Mouse (Mus musculus): ENCODE data around the gene Emx1. TPM values are rescaled to one million over a fixed set of nuclear protein-coding genes. Genes with fewer than 3 reads are reported as not detected.
A peak's percentile ranks its signal among the peaks of the same experiment; 100 is the strongest.

Emx1 gene
- polyA plus RNA-seq, 1 experiment from 2014 or later: 0.38 TPM

- Histone ChIP-seq H3K9me3 (ENCODE audit: control insufficient read depth, low read length) (no peaks in the 10 kb centered on the region), H3K4me1 (replicated peaks; ENCODE audit: control insufficient read depth, insufficient read depth, low read length) (peaks cover 7% of the 10 kb centered on the region; the same call in 1 of the 2 replicates), H3K36me3 (ENCODE audit: control insufficient read depth, insufficient read depth, low read length) (no peaks in the 10 kb centered on the region), H3K4me2 (no peak overlapping the region), H3K9ac (ENCODE audit: low read depth, low read length) (no peak overlapping the region), H3K27ac (ENCODE audit: low read depth, low read length) (no peak overlapping the region), H3K27me3 (replicated peaks; ENCODE audit: control insufficient read depth, insufficient read depth, low read length) (no peaks in the 10 kb centered on the region; the same call in 1 of the 2 replicates), H3K4me3 (ENCODE audit: low read depth, low read length) (no peak overlapping the region)
- no peak for DNase-seq (ENCODE audit: low spot score)
- ATAC-seq (replicated peaks; ENCODE audit: low FRiP score): no peak
- 32% methylated on average over 6 of the region's 6 CpGs for WGBS
These were observed 44.2 kb downstream of the Emx1 start for GRCm38 (mm10) chr6:85231469-85231868.

GRCm38 (mm10) chr6:85232045-85232444 lies 44.8 kb downstream of the Emx1 start:
- H3K27ac ChIP-seq (ENCODE audit: low read depth, low read length): no peak overlapping the region
- H3K36me3 ChIP-seq (ENCODE audit: control insufficient read depth, insufficient read depth, low read length): no peaks in the 10 kb centered on the region
- H3K4me2 ChIP-seq: no peak overlapping the region
- DNase-seq (ENCODE audit: low spot score): no peak
- H3K4me3 ChIP-seq (ENCODE audit: low read depth, low read length): no peak overlapping the region
- WGBS: 60% methylated on average over 4 of the region's 4 CpGs
- no peaks in the 10 kb centered on the region for H3K9me3 ChIP-seq (ENCODE audit: control insufficient read depth, low read length)
- H3K4me1 ChIP-seq (replicated peaks; ENCODE audit: control insufficient read depth, insufficient read depth, low read length): peaks cover 7% of the 10 kb centered on the region; the same call in 1 of the 2 replicates
- no peak overlapping the region for H3K9ac ChIP-seq (ENCODE audit: low read depth, low read length)
- no peak for ATAC-seq (replicated peaks; ENCODE audit: low FRiP score)
- H3K27me3 ChIP-seq (replicated peaks; ENCODE audit: control insufficient read depth, insufficient read depth, low read length): no peaks in the 10 kb centered on the region; the same call in 1 of the 2 replicates

GRCm38 (mm10) chr6:85232836-85233623 lies 45.8 kb downstream of the Emx1 start:
- WGBS: 42% methylated on average over 7 of the region's 7 CpGs
- no peak for DNase-seq (ENCODE audit: low spot score)

DNA sequence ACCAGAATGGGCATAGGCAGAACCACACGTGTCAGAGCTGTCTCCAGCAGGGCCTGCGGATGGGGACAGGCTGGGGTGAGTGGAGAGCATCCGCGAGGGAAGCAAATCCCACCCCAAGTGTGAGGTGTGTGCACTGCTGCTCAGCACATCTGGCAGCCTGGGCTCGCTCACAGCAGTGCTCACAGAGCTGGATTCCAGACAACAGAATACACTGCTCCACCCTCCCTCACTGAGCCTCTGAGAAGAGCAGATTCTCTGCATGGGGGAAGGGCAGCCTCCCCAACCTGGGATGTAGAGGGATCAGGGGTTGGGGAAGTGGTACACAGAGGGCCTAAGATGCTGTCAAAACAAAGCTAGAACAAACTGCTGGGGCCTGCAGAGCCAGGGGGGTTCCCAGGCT lies 47.6 kb downstream of the Emx1 start:
- Histone ChIP-seq H3K9me3 (ENCODE audit: control insufficient read depth, low read length) (no peaks in the 10 kb centered on the region), H3K27ac (ENCODE audit: low read depth, low read length) (no peak overlapping the region), H3K27me3 (replicated peaks; ENCODE audit: control insufficient read depth, insufficient read depth, low read length) (no peaks in the 10 kb centered on the region; the same call in 1 of the 2 replicates), H3K4me2 (no peak overlapping the region), H3K4me3 (ENCODE audit: low read depth, low read length) (no peak overlapping the region), H3K36me3 (ENCODE audit: control insufficient read depth, insufficient read depth, low read length) (no peaks in the 10 kb centered on the region), H3K4me1 (replicated peaks; ENCODE audit: control insufficient read depth, insufficient read depth, low read length) (peaks cover 7% of the 10 kb centered on the region; the same call in 1 of the 2 replicates), H3K9ac (ENCODE audit: low read depth, low read length) (no peak overlapping the region)
- 54% methylated on average over 5 of the region's 5 CpGs for WGBS
- DNase-seq (ENCODE audit: low spot score) (no peak), ATAC-seq (replicated peaks; ENCODE audit: low FRiP score) (no peak)

More at GRCm38 (mm10) chr6:85232836-85233623, 45.8 kb downstream of the Emx1 start:
- no peak overlapping the region for H3K27ac ChIP-seq (ENCODE audit: low read depth, low read length)
- no peak overlapping the region for H3K4me3 ChIP-seq (ENCODE audit: low read depth, low read length)
- ATAC-seq (replicated peaks; ENCODE audit: low FRiP score): no peak
- H3K36me3 ChIP-seq (ENCODE audit: control insufficient read depth, insufficient read depth, low read length): no peaks in the 10 kb centered on the region
- no peak overlapping the region for H3K4me2 ChIP-seq
- no peaks in the 10 kb centered on the region for H3K9me3 ChIP-seq (ENCODE audit: control insufficient read depth, low read length)
- no peak overlapping the region for H3K9ac ChIP-seq (ENCODE audit: low read depth, low read length)
- peaks cover 7% of the 10 kb centered on the region; the same call in 1 of the 2 replicates for H3K4me1 ChIP-seq (replicated peaks; ENCODE audit: control insufficient read depth, insufficient read depth, low read length)
- H3K27me3 ChIP-seq (replicated peaks; ENCODE audit: control insufficient read depth, insufficient read depth, low read length): no peaks in the 10 kb centered on the region; the same call in 1 of the 2 replicates

GRCm38 (mm10) chr6:85237001-85237400 lies 49.8 kb downstream of the Emx1 start:
- Histone ChIP-seq H3K4me3 (ENCODE audit: low read depth, low read length) (no peak overlapping the region), H3K4me1 (replicated peaks; ENCODE audit: control insufficient read depth, insufficient read depth, low read length) (peaks cover 7% of the 10 kb centered on the region; the same call in 1 of the 2 replicates), H3K9me3 (ENCODE audit: control insufficient read depth, low read length) (no peaks in the 10 kb centered on the region), H3K4me2 (no peak overlapping the region), H3K36me3 (ENCODE audit: control insufficient read depth, insufficient read depth, low read length) (no peaks in the 10 kb centered on the region), H3K27me3 (replicated peaks; ENCODE audit: control insufficient read depth, insufficient read depth, low read length) (no peaks in the 10 kb centered on the region), H3K9ac (ENCODE audit: low read depth, low read length) (no peak overlapping the region), H3K27ac (ENCODE audit: low read depth, low read length) (no peak overlapping the region)
- no peak for ATAC-seq (replicated peaks; ENCODE audit: low FRiP score)
- 39% methylated on average over 5 of the region's 5 CpGs for WGBS
- DNase-seq (ENCODE audit: low spot score): no peak

DNA sequence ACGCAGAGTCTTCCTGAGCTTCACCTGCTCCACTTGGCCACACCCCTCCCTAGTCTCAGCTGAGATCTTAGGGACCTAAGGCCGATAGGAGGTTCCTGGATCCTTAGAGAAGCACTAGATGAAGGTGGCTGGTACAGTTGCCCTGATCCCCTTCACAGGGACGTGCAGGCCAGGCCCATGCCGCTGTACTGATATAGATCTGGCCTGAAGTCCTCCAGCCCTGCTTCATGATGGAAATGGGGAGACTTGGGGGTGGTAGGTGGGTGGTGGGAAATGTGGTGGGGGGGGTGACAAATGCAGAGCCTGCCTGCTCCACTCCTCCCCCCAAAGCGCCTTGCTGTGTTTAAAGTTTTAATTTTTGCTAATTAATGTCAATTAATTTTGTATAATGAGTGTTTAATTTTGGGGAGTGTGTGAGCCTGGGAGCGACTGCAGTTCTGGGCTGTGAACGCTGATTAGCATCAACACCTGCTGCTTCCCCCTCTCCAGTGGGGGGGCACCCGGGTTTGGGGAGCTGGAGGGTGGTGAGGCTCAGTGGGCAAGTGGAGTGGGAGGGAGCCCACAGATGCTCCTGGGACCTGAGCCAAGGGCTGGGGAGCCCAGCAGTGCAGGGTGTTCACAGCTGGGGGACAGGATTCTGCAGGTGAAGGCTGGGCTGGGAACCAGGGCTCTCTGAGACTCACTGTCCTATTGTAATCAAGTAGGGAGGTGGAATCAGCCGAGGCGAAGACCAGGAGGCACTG lies 50.5 kb downstream of the Emx1 start:
- no peak overlapping the region for H3K9ac ChIP-seq (ENCODE audit: low read depth, low read length)
- H3K9me3 ChIP-seq (ENCODE audit: control insufficient read depth, low read length): no peaks in the 10 kb centered on the region
- H3K36me3 ChIP-seq (ENCODE audit: control insufficient read depth, insufficient read depth, low read length): no peaks in the 10 kb centered on the region
- H3K27me3 ChIP-seq (replicated peaks; ENCODE audit: control insufficient read depth, insufficient read depth, low read length): no peaks in the 10 kb centered on the region
- WGBS: 60% methylated on average over 10 of the region's 10 CpGs
- H3K4me2 ChIP-seq: no peak overlapping the region
- ATAC-seq (replicated peaks; ENCODE audit: low FRiP score): no peak
- no peak overlapping the region for H3K27ac ChIP-seq (ENCODE audit: low read depth, low read length)
- no peak for DNase-seq (ENCODE audit: low spot score)
- no peak overlapping the region for H3K4me3 ChIP-seq (ENCODE audit: low read depth, low read length)
- peaks cover 7% of the 10 kb centered on the region; the same call in 1 of the 2 replicates for H3K4me1 ChIP-seq (replicated peaks; ENCODE audit: control insufficient read depth, insufficient read depth, low read length)

DNA sequence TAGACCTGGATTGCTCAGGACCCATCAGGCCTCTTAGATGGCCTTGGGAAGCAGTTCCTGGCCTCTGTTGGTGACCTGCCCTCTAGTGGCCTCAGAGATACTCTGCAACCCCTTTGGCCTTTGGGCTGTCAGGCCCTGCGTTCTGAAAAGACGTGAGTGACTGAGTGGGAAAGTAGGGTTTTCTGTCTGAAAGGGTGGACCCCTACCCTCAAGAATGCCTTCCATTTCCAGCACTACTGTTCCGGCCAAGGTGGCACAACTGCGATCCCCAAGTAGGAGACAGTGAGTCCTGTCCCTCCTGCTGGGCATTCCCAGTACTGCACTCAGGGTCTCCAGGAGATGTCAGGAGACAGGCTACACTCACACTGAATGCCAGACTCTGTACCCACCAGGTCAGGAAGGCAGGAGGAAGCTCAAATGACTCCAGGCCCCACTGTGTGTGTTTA lies 51.8 kb downstream of the Emx1 start:
- H3K36me3 ChIP-seq (ENCODE audit: control insufficient read depth, insufficient read depth, low read length): no peaks in the 10 kb centered on the region
- H3K9me3 ChIP-seq (ENCODE audit: control insufficient read depth, low read length): no peaks in the 10 kb centered on the region
- no peak overlapping the region for H3K9ac ChIP-seq (ENCODE audit: low read depth, low read length)
- DNase-seq (ENCODE audit: low spot score) (peak; percentile 62), ATAC-seq (replicated peaks; ENCODE audit: low FRiP score) (peak; percentile 56; the same call in 1 of the 2 replicates)
- peaks cover 3% of the 10 kb centered on the region; the same call in 1 of the 2 replicates for H3K4me1 ChIP-seq (replicated peaks; ENCODE audit: control insufficient read depth, insufficient read depth, low read length)
- no peaks in the 10 kb centered on the region for H3K27me3 ChIP-seq (replicated peaks; ENCODE audit: control insufficient read depth, insufficient read depth, low read length)
- H3K4me3 ChIP-seq (ENCODE audit: low read depth, low read length): no peak overlapping the region
- H3K27ac ChIP-seq (ENCODE audit: low read depth, low read length): no peak overlapping the region
- H3K4me2 ChIP-seq: peak overlapping the region; percentile 43
- 10% methylated on average over 4 of the region's 4 CpGs for WGBS

GRCm38 (mm10) chr6:85249821-85250220 lies 62.6 kb downstream of the Emx1 start:
- H3K9ac ChIP-seq (ENCODE audit: low read depth, low read length): no peak overlapping the region
- H3K4me3 ChIP-seq (ENCODE audit: low read depth, low read length): no peak overlapping the region
- no peaks in the 10 kb centered on the region for H3K27me3 ChIP-seq (replicated peaks; ENCODE audit: control insufficient read depth, insufficient read depth, low read length)
- H3K4me2 ChIP-seq: no peak overlapping the region
- no peaks in the 10 kb centered on the region for H3K9me3 ChIP-seq (ENCODE audit: control insufficient read depth, low read length)
- no peaks in the 10 kb centered on the region for H3K36me3 ChIP-seq (ENCODE audit: control insufficient read depth, insufficient read depth, low read length)
- WGBS: 85% methylated on average over 9 of the region's 9 CpGs
- DNase-seq (ENCODE audit: low spot score) (no peak), ATAC-seq (replicated peaks; ENCODE audit: low FRiP score) (no peak)
- H3K27ac ChIP-seq (ENCODE audit: low read depth, low read length): no peak overlapping the region
- 0 out of 2 replicates have a peak, but pooled peaks cover 3% of the 10 kb centered on the region for H3K4me1 ChIP-seq (replicated peaks; ENCODE audit: control insufficient read depth, insufficient read depth, low read length)
